Mouse (Mus musculus) cerebellum, adult 11-12 months (tissue): ENCODE results near the gene Cfap54.

Experiments used
- DNase-seq: peaks from one replicate; pipeline ENCODE4 v3.0.0; 2022

The Cfap54 gene

DNA sequence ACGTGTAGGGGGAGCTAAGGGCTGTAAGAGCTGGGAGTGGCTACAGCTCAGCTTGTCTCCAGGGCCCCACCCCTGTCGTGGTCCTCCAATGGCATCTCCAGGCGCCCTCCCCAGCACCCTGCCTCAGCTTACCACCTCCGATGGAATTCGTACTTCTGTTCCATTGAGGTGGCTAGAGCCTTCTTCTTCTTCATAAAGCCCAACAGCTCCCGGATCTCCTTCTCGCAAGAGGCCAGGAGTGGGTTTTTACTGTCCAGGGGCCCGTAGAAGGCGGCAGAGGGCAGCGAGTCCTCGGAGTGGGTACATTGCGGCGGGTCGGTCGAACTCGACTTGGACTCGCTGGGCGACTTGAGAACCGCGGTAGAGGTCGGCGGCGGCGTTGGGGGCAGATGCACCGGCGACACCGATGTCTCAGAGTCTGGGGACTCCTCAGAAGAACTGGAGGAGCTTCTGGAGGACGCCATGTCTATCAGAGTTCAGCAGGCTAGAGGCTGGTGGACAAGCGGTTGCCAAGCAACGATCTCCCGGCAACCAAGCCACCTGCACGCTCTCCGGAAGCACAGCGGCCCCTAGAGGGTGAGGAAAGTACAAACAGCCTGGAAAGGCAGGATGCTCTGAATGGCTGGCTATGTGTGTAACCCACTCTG, at the start of gene Cfap54:
Gene Cfap54, minus strand, starts transcription at position 486 of the 647 bp plus-strand sequence.
- DNase-seq, result peak; percentile 80

DNA sequence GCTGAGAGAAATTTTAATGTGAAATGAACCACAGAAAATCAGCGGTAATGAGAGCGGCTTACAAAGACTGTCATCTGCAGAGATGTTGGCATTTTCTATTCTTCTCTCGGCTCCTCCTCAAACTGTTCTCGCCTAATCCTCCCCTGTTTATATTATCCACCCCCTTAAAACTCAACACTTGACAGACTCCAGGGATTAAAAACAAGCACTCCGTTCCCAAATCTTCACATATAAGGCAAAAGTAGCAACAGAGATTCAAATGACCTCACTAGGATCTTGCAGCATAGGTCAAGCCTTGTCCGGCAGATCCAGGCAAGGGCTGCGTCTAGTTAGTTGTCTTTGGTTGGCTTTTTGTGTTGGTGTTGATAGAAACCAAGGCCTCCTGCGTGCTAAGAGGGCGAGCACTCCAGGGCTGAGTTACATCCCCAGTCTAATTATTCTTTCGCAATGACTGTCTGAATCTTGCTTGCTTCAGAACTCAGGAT, 49.1 kb upstream of the Cfap54 start:
- no peak for DNase-seq

DNA sequence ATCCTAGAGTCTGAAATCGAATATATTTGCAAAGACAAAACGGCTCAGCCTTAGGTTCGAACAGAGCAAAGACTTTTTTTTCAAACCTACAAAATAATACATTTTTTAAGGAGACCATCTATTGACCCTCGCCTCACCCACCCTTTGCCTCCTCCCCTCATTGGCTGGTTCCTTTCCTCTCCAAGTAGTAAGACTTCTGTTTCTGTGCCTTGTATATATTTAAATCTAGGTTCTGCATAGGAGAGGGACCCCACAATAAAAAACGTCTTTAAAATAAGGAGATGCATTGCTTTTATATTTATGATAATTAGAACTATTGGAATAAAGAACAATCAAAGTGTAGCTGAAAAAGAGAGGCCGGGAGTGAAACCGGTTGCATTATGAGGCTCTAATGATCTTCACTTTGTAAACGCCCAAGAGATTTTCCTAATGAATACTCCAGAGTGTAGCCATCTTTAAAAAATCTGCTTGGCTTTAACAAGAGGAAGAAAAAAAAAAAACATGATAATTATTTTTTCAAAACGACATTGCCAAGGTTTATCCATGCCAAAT, 48.6 kb upstream of the Cfap54 start:
- DNase-seq, result no peak

DNA sequence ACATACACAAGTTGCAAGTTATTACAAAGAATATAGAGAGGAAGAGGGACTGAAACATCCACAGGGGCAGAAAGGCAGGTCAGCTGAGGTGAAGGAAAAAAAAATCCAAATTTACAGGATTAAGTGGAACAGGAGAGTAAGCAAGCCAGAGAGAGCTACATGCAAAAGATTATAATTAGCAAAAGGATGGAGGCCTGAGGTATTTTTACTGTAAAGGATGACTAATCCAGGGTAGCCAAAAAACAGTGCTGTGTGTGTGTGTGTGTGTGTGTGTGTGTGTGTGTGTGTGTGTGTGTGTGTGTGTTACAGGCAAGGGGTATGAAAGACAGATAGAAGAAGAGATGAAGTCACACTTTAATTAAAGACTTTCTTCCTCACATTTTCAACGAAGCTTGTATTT, 47.9 kb upstream of the Cfap54 start:
- DNase-seq, result no peak

DNA sequence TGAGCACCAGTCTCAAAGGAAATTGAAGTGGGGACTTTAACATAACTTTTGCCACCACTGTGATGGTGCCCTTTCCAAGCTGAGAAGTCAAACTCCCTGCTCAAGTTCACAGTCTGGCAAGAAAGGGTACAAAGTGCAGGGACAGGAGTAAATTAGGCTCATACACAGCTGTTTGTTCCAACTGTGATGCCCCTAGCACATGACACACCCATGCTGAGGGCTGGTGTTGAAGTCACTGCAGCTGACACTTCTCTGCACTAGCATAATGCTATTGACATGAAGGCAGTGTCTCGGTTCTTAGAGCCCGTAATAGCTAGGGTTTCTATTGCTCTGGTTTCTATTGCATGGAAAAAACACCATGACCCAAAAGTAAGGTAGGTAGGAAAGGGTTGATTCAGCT, 47.1 kb upstream of the Cfap54 start:
- no peak for DNase-seq

DNA sequence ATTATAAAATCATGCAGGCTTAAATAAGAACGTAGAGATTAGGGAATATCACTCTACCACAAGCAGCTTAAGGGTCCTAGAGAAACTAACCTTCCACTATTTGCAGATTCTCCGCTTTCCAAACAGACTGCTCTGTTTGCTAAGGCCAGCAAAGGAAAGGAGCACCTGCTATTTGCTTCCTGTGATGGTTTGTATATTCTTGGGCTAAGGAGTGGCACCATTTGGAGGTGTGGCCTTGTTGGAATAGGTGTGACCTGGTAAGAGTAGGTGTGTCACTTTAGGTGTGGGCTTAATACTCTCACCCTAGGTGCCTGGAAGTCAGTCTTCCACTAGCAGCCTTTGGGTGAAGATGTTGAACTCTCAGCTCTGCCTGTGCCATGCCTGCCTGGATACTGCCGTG, 44.6 kb upstream of the Cfap54 start:
- no peak for DNase-seq

DNA sequence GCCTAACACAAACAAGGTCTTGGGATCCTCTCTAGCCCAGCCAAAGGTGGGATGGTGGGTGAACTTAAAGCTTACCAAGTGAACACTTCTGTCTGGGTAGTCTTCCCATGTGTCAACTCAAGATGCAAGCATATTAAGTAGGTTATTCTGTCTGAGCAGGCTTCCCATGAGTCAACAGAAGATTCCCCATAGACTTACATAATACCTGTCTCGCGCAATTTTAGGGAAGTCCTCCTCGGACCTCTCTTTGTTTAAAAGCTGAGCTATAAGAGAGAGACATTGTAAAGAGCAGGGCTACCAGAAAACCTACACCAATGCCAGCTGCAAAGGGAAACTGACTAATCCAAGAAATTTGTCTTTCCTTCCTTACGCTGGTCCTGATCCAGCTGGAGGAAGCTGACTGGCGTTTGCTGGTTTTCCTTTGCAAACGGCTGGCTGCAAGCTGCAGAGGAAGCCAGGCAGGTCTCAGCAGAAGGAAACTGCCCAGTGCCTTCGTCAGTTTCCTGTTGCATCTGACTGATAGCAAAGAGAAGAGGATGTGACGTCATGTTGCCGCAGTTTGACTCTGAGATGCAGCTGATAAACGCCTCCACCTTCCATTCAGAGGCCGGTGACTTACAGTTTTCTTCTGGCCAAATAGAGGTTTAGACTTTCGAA, 42.7 kb upstream of the Cfap54 start:
- no peak for DNase-seq

DNA sequence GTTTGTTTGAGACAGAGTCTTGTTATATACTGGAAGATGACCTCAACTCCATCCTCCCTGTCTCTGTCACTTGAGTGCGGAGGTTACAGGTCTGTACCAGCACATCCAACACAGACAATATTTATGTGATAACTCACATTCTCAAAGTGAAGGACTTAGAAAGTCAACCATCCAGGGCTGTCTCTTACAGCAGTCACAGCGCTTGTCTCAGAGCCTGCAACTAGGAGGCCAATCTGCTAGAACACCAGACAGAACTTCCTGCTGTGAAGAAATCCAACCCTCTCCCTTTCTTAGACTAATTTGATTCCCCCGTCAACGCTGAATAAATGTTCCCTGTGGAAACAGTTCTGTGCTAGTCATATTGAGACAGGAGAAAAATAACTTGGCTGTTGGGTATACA, 41.9 kb upstream of the Cfap54 start:
- no peak for DNase-seq

DNA sequence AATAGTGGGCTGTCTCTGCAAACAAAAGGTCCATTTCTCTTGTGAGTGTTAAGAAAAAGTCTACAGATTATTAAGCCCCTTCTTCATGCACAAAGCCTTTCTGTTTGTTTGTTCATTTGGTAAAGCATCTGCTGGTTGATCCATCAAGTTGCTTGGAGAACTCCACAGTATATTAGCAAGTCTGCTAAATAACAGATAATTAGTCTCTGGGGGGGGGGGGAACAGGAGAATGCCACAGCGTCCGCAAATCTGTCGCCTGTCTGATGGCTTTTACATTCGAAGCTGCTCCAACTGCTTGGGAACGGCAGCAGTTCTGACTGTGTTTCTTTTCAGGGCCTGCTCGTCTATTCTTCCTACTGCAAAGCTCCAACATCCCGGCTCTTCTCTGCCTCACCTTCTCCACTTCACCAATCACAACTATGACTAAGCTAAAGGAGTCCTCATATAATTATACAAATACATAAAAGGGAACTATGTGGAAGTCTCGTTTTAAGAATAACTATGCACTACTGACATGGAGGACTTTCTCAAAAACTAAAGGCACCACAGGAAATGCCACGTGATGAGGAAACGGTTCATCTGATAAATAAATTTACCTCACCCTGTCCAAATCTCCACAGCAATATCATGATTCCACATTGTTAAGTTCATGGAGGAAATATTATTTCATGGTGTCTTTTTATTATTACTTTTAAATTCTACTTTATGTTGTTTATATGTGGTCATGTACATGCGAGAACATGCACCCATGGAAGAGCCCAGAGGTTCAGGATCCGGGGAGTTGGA, 41.2 kb upstream of the Cfap54 start:
- DNase-seq, result no peak

DNA sequence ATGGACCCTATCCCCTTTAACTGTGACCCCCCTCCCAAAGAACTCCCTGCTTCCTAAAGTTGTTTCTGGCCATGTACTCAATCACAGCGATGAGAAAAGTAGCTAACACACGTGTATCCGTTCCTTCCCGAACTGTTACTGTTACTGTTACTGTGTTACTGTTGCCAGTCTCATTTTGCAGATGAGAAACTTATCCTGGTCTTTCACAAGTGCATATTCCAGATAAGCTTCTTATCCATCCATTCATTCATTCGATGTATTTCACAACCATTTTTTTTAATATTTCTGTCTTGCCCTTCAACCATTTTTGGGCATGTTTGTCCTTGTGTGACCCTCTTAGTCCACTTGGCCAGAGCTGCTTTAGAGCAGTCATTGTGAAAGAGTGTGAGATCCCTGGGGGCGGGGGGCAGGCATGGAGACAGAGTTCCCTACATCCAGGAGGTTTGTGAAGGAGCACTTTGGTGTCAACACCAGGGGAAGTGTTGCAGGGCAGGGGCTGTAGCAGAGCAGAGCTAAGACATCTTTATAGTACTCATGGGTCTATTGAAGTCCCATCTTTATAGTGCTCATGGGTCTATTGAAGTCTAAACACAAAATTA, 39.9 kb upstream of the Cfap54 start:
- no peak for DNase-seq

DNA sequence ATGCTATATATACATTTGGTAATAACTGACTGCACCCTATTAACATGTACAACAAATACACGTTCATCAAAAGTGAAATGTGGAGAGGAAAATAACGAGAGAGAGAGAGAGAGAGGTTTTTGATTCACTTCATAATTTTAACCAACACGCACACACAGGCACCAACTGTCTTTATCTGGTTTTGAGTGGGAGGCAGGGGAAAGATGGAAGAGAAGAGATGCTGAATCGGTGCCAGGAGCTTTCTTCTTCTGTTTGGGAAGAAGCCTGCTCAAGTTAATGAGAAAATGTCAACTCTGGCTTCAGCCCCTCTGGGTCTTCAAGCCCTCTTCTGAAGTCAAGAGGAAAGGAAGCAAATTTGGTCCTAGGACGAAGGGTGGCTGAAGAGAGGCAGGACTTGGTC, 38.4 kb upstream of the Cfap54 start:
- DNase-seq, result no peak

DNA sequence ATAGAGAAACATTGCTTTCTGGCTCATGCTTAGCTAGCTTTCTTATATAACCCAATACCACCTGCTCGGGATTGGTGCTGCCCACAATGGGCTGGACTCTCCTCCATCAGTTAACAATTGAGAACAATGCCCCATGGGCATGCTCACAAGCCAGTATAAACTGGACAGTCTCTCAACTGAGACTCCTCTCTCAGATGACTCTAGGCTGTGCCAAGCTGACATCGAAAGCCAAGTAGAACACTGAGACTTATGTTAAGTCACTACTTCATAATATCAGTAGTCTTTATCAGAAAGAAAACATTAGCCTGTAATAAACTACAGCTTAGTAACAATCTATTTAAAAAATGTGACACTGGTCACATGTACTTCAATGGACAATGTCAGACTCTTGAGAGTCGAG, 35.2 kb upstream of the Cfap54 start:
- no peak for DNase-seq

DNA sequence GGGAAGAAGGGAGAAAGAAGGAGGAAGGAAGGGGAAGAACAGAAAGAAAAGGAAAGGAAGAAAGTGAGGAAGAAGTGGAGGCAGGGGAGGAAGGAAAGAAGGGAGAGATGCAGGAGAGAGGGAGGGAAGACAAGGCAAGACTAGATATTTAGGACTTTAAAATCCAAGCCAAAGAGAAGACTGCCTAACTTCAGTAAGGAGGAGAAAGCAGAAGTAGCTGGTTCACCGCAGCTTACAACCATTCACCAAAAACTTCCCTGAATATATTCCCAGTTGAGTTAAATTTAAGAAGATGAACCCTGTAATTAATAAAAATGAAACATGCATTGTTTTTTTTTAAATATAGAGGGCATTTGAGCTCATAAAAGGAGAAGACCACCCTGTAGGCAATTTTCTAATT, 34.3 kb upstream of the Cfap54 start:
- DNase-seq, result no peak

DNA sequence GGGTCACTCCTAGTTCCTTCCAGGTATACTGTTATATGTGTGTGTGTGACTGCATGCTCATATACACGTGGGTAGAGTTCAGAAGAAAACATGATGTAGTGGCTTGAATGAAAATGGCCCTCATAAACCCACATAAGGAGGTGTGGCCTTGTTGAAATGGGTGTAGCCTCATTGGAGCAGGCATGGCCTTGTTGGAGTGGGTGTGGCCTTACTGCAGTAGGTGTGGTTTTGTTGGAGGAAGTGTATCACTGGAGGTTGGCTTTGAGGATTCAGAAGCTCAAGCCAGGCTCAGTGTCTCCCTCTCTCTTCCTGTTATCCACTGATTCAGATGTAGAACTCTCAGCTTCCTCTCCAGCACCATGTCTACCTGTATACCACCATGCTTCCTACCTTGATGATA, 33.4 kb upstream of the Cfap54 start:
- DNase-seq, result no peak

DNA sequence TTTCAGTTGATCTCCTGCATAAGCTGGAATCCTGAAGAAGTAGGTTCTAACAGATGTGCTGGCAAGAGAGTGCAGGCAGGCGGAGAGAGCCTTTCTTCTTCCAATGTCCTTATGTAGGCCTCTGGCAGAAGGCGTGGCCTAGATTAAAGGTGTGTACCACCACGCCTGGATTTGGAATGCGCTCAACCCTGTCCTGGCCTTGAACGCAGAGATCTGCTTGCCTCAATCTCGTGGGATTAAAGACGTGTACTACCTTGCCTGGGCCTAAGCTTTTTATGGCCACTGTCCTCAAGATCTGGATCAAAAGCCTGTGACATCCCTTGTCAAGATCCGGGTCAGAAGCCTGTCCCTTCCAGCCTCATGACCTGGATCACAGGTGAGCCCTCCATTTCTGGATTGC, 32.5 kb upstream of the Cfap54 start:
- DNase-seq, result no peak

DNA sequence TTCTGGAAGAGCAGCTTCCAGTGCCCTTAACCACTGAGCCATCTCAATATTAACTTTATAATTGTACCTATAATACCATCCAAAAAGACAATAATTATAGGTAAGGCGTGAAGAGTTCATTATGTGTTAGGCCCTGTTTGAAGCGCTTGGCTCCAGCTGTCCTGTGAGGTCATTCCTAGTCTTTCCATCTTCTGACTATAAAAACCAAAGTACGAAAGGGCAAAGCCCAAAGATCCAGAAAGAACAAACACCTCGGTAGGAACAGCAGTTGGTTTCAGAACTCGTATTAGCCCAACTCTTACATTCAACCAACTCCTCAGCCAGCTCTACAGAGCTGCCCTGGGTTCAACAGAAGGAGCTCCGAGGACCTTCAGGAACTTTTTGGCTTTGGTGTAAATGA, 30.6 kb upstream of the Cfap54 start:
- DNase-seq, result no peak

DNA sequence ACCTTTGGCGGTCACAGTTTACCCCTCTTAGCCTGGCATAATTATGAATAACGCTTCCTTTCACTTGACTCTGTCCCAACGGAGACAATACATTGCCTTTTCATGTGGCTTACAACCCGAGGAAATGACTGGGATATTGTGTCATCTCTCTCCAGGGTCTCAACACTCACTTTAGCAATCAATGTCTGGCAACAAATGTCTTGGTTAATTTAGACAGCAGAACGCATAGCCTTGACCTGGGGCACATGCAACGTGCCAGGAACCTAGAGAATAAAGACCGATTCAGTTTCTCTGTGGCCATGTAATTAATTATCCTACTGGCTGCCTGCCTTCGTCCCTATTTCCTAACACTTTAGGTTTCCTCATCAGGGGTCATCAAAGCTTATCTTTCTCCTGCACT, 30.0 kb upstream of the Cfap54 start:
- DNase-seq, result no peak

DNA sequence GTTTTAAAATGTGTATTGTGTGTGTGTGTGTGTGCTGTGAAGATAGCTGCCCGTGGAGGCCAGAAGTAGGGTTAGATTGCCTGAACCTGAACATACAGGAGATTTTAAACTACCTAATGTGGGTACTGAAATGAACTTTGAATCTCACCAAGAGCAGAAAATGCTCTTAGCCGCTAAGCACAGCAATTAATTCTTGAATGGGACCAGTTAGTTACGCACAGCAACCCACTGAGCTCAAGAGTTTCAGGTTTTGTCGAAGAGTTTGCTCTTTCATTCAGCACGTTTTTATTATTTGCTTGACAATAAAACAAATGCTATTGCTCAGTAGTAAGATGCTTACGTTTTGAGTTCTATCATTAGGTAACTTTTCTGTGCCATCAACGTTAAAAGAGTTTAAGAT, 23.9 kb upstream of the Cfap54 start:
- no peak for DNase-seq

DNA sequence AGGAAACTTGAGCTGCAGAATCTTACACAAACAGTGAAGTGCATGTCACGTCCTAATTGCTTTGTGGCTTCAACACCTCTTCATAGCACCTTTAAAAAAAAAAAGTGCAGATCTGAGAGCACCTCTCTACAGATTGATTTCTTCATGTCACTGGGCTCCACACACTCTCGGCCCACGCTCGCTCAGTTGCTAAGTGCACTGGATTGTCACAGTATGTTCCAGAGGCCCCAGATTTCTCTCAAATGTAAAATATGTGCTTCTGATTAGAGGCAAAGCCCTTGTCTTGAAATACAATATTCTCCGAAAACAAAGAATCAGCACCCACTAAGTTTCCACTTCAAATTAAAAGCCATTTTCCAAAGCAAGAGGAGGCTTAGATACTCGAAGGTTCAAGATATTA, 22.9 kb upstream of the Cfap54 start:
- no peak for DNase-seq

DNA sequence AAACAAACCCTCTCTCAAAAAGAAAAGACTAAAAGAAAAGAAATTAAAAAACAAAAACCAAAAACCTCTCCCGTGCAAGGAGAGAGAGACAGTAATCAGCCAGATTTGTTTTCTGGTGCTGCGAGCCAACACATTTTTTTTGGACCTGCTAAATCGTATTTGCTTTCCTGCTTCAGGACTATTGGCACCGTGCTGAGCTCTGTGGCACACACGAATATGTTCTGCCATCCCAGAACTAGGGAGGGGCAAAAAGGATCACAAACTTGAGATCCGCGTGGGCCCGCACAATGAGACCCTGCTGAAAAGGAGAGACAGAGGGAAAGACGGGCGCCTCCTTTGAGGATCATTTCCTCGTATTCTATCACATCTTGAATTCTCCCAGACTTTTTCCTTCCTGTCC, 22.3 kb upstream of the Cfap54 start:
- DNase-seq, result no peak

DNA sequence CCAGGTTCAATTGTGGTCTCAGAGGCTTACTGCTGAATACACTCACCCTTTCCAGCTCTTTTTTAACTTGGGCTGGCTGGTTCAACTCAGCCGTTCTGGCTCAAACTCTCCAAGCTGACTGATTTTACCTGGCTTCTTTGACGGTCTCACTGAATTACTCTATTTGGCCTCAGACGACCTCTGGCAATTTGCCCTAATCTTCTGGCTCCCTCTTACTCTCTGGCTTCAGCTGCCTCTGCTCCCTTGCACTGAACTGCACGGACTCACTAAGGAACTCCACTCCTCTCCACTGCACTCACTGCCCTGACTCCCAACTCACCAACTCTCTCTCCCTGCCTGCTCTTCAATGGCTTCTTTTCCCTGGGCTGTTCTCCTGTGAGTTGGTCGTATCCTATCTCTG, 20.9 kb upstream of the Cfap54 start:
- no peak for DNase-seq

DNA sequence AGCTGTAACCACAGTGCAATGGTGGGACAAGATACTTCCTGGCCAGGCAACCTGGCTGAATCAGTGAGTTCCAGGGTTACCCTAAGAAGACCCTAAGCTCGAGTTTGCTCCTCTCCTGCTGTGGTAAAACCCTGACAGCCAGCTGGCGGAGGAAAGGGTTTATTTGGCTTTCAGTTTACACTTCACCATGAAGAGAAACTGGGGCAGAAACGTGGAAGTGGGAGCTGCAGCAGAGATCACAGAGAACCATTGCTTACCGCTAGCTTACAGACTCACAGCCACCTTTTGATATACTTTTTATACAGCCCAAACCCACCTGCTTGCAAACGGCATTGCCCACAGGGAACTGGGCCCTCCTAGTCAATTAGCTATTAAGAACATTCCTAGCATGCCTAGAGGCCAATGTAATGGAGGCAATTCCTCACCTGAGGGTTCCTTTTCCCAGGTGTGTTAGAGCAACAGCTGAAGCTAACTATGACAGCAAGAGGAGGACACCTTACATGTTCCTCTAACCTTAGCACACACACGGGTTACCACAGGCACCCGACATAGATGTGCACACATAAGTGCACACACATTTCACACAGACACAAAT, 16.9 kb upstream of the Cfap54 start:
- no peak for DNase-seq

DNA sequence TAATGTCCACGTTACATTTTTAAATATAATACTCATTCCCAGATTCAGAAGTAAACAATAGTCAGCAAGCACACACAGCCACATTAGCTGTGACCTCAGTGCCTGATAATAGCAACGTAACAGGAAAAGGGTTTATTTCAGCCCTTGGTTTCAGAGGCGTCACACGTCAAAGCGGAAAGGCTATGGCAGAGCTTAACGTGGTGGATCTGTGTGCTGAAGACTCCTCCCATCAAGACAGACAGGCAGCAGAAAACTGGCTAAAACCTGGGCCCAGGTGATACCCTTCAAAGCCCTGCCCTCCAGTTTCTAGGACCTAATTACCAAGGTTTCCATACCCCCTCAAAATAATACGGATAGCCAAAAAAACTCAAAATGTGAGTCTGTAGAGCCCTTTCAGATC, 16.0 kb upstream of the Cfap54 start:
- no peak for DNase-seq
